Mouse (Mus musculus) subcutaneous adipose tissue, adult 2 months (tissue): ENCODE results near the gene Olfr270. TPM values are rescaled to one million over a fixed set of nuclear protein-coding genes. Genes with fewer than 3 reads are reported as not detected.

Experiments
- polyA plus RNA-seq: library from polyadenylated mRNA; depleted of rRNA; stranded (reverse); fragments of >200 nt; gene quantifications from 2 replicates; pipeline ENCODE4 v1.2.3, GENCODE M21; 2012; ENCODE audit warnings: low replicate concordance; rRNA removed

Gene Olfr270
- not detected in 2 replicates for polyA plus RNA-seq

GRCm38 (mm10) chr4:52964247-52964646, at the start of gene Olfr270:
TSS of gene Olfr270 (plus strand) at chr4:52964547.

GRCm38 (mm10) chr4:52919078-52919477, 45.3 kb upstream of the Olfr270 start, which contains the start of gene Olfr272:
TSS of gene Olfr272 (minus strand) at chr4:52919178.

GRCm38 (mm10) chr4:52989248-52989647, 24.9 kb downstream of the Olfr270 start, which contains the start of gene Nipsnap3a:
TSS of gene Nipsnap3a (plus strand) at chr4:52989272.

GRCm38 (mm10) chr4:53011732-53012361, 47.5 kb downstream of the Olfr270 start, which contains the start of gene Nipsnap3b:
TSS of gene Nipsnap3b (plus strand) at chr4:53011880.

Other genes with a start within 250 kb of the Olfr270 start
- not detected in 2 replicates for gene Olfr275, start 149.9 kb upstream of the Olfr270 start, polyA plus RNA-seq
- not detected in 2 replicates for gene Olfr273, start 105.3 kb upstream of the Olfr270 start, polyA plus RNA-seq
- gene Olfr272, start 45.4 kb upstream of the Olfr270 start, polyA plus RNA-seq = not detected in 2 replicates
- not detected in 2 replicates for gene Nipsnap3a, start 24.7 kb downstream of the Olfr270 start, polyA plus RNA-seq
- gene Nipsnap3b, start 47.3 kb downstream of the Olfr270 start, polyA plus RNA-seq = 35.6 and 42.5 TPM in 2 replicates
- gene Abca1, start 195.3 kb downstream of the Olfr270 start, polyA plus RNA-seq = 40.9 and 41.1 TPM in 2 replicates